Mouse (Mus musculus): ENCODE results near the gene Tbx10. TPM values are rescaled to one million over a fixed set of nuclear protein-coding genes. Genes with fewer than 3 reads are reported as not detected.

Tbx10 gene
- polyA plus RNA-seq, 1 experiment, result 0.04 TPM

Other genes starting within 250 kb of the Tbx10 start
- 8.0 TPM for gene Kmt5b, start 225.3 kb upstream of the Tbx10 start, polyA plus RNA-seq (2012; fragmentation: generic; extraction: Trizol)
- 35.5 TPM for gene Chka, start 141.0 kb upstream of the Tbx10 start, polyA plus RNA-seq (2012; fragmentation: generic; extraction: Trizol)
- 50.9 TPM for gene Tcirg1, start 85.6 kb upstream of the Tbx10 start, polyA plus RNA-seq (2012; fragmentation: generic; extraction: Trizol)
- 482 TPM for gene Ndufs8, start 80.0 kb upstream of the Tbx10 start, polyA plus RNA-seq (2012; fragmentation: generic; extraction: Trizol)
- 51.8 TPM for gene Aldh3b1, start 62.9 kb upstream of the Tbx10 start, polyA plus RNA-seq (2012; fragmentation: generic; extraction: Trizol)
- 4.0 TPM for gene Unc93b1, start 57.6 kb upstream of the Tbx10 start, polyA plus RNA-seq (2012; fragmentation: generic; extraction: Trizol)
- 1.2 TPM for gene Aldh3b3, start 34.1 kb upstream of the Tbx10 start, polyA plus RNA-seq (2012; fragmentation: generic; extraction: Trizol)
- gene Aldh3b2, start 20.4 kb upstream of the Tbx10 start, polyA plus RNA-seq (2012; fragmentation: generic; extraction: Trizol), result 0.11 TPM
- gene Acy3, start 6.2 kb upstream of the Tbx10 start, polyA plus RNA-seq (2012; fragmentation: generic; extraction: Trizol), result 6.3 TPM
- gene Nudt8, start 7.8 kb downstream of the Tbx10 start, polyA plus RNA-seq (2012; fragmentation: generic; extraction: Trizol), result 36.9 TPM
- gene Gm49405, start 7.9 kb downstream of the Tbx10 start, polyA plus RNA-seq (2012; fragmentation: generic; extraction: Trizol), result 0.50 TPM
- gene Doc2g, start 10.6 kb downstream of the Tbx10 start, polyA plus RNA-seq (2012; fragmentation: generic; extraction: Trizol), result 2.5 TPM
- 405 TPM for gene Ndufv1, start 20.1 kb downstream of the Tbx10 start, polyA plus RNA-seq (2012; fragmentation: generic; extraction: Trizol)
- gene Gstp1, start 45.2 kb downstream of the Tbx10 start, polyA plus RNA-seq (2012; fragmentation: generic; extraction: Trizol), result 768 TPM
- gene Gstp2, start 53.3 kb downstream of the Tbx10 start, polyA plus RNA-seq (2012; fragmentation: generic; extraction: Trizol), result 6.7 TPM
- 0.25 TPM for gene Gstp3, start 66.8 kb downstream of the Tbx10 start, polyA plus RNA-seq (2012; fragmentation: generic; extraction: Trizol)
- gene Cabp2, start 88.8 kb downstream of the Tbx10 start, polyA plus RNA-seq (2012; fragmentation: generic; extraction: Trizol), result not detected
- 148 TPM for gene Cdk2ap2, start 104.4 kb downstream of the Tbx10 start, polyA plus RNA-seq (2012; fragmentation: generic; extraction: Trizol)
- 42.3 TPM for gene Pitpnm1, start 107.2 kb downstream of the Tbx10 start, polyA plus RNA-seq (2012; fragmentation: generic; extraction: Trizol)
- 250 TPM for gene Aip, start 133.1 kb downstream of the Tbx10 start, polyA plus RNA-seq (2012; fragmentation: generic; extraction: Trizol)
- not detected for gene Gpr152, start 147.0 kb downstream of the Tbx10 start, polyA plus RNA-seq (2012; fragmentation: generic; extraction: Trizol)
- gene Cabp4, start 151.3 kb downstream of the Tbx10 start, polyA plus RNA-seq (2012; fragmentation: generic; extraction: Trizol), result 0.10 TPM
- gene Coro1b, start 155.9 kb downstream of the Tbx10 start, polyA plus RNA-seq (2012; fragmentation: generic; extraction: Trizol), result 238 TPM
- 4.9 TPM for gene Ptprcap, start 160.9 kb downstream of the Tbx10 start, polyA plus RNA-seq (2012; fragmentation: generic; extraction: Trizol)
- 42.0 TPM for gene Rps6kb2, start 170.6 kb downstream of the Tbx10 start, polyA plus RNA-seq (2012; fragmentation: generic; extraction: Trizol)
- 8.2 TPM for gene Carns1, start 182.7 kb downstream of the Tbx10 start, polyA plus RNA-seq (2012; fragmentation: generic; extraction: Trizol)
- gene Tbc1d10c, start 198.5 kb downstream of the Tbx10 start, polyA plus RNA-seq (2012; fragmentation: generic; extraction: Trizol), result 0.67 TPM
- gene Ppp1ca, start 199.3 kb downstream of the Tbx10 start, polyA plus RNA-seq (2012; fragmentation: generic; extraction: Trizol), result 702 TPM
- gene Rad9a, start 208.9 kb downstream of the Tbx10 start, polyA plus RNA-seq (2012; fragmentation: generic; extraction: Trizol), result 16.7 TPM
- 11.5 TPM for gene Clcf1, start 221.5 kb downstream of the Tbx10 start, polyA plus RNA-seq (2012; fragmentation: generic; extraction: Trizol)
- not detected for gene AC109138.7, start 221.6 kb downstream of the Tbx10 start, polyA plus RNA-seq (2012; fragmentation: generic; extraction: Trizol)
- gene Pold4, start 239.1 kb downstream of the Tbx10 start, polyA plus RNA-seq (2012; fragmentation: generic; extraction: Trizol), result 166 TPM